Mouse (Mus musculus): ENCODE results near the gene Rps11.
"Not testable (repeated sequence)": the region's sequence is repeated elsewhere in the genome, so short reads cannot be mapped to it uniquely, and the experiment has no call there.

Rps11 gene

GRCm38 (mm10) chr7:45107052-45107645, 17.1 kb downstream of the Rps11 start:
- no peak for DNase-seq

GRCm38 (mm10) chr7:45106441-45106840, 17.8 kb downstream of the Rps11 start:
- no peak for DNase-seq

- DNase-seq, result no peak
Observed at GRCm38 (mm10) chr7:45105491-45105890, 18.7 kb downstream of the Rps11 start.

- DNase-seq, result no peak
Observed at GRCm38 (mm10) chr7:45104941-45105340, 19.3 kb downstream of the Rps11 start.

- no peak for DNase-seq
Observed at GRCm38 (mm10) chr7:45103652-45104180, 20.5 kb downstream of the Rps11 start, which contains the start of gene Fcgrt. TSS of gene Fcgrt (minus strand) at chr7:45103851.

- no peak for DNase-seq
Observed at GRCm38 (mm10) chr7:45102940-45103585, 21.2 kb downstream of the Rps11 start.

- no peak for DNase-seq
Observed at GRCm38 (mm10) chr7:45102441-45102840, 21.8 kb downstream of the Rps11 start.

- DNase-seq, result no peak
Observed at GRCm38 (mm10) chr7:45100046-45100445, 24.2 kb downstream of the Rps11 start.

- no peak for DNase-seq
Observed at GRCm38 (mm10) chr7:45098541-45099240, 25.5 kb downstream of the Rps11 start.

GRCm38 (mm10) chr7:45097479-45097878, 26.8 kb downstream of the Rps11 start:
- DNase-seq, result no peak

- DNase-seq, result not testable (repeated sequence)
Observed at GRCm38 (mm10) chr7:45095965-45096364, 28.3 kb downstream of the Rps11 start.

GRCm38 (mm10) chr7:45095367-45095766, 28.9 kb downstream of the Rps11 start:
- DNase-seq, result no peak

GRCm38 (mm10) chr7:45094121-45094520, 30.1 kb downstream of the Rps11 start:
- no peak for DNase-seq

- peak; percentile 39 for DNase-seq
Observed at GRCm38 (mm10) chr7:45093516-45093905, 30.7 kb downstream of the Rps11 start.

- no peak for DNase-seq
Observed at GRCm38 (mm10) chr7:45092828-45093515, 31.3 kb downstream of the Rps11 start.

GRCm38 (mm10) chr7:45092048-45092447, 32.2 kb downstream of the Rps11 start, which contains the start of gene Rcn3:
TSS of gene Rcn3 (minus strand) at chr7:45092221.
- DNase-seq, result no peak

- no peak for DNase-seq
Observed at GRCm38 (mm10) chr7:45091001-45091990, 32.9 kb downstream of the Rps11 start.

- DNase-seq, result peak; percentile 44
Observed at GRCm38 (mm10) chr7:45090251-45090977, 33.8 kb downstream of the Rps11 start.

GRCm38 (mm10) chr7:45088597-45088996, 35.6 kb downstream of the Rps11 start:
- no peak for DNase-seq

GRCm38 (mm10) chr7:45086084-45086483, 38.2 kb downstream of the Rps11 start:
- DNase-seq, result no peak

- peak; percentile 53 for DNase-seq
Observed at GRCm38 (mm10) chr7:45083300-45083890, 40.8 kb downstream of the Rps11 start.

All from thymus, postnatal 14 days (tissue).